Mouse (Mus musculus) kidney, postnatal 10 days (tissue): ENCODE data around the gene Auts2.
A peak's percentile ranks its signal among the peaks of the same experiment; 100 is the strongest.

ENCODE experiments used
- DNase-seq: peaks from one replicate; pipeline ENCODE4 v3.0.0; 2021; ENCODE audit warnings: mixed read lengths

Auts2 gene

GRCm38 (mm10) chr5:131779171-131779570, 764.0 kb downstream of the Auts2 start:
- no peak for DNase-seq

GRCm38 (mm10) chr5:131775672-131776071, 767.5 kb downstream of the Auts2 start:
- DNase-seq: no peak

- DNase-seq: peak; percentile 16
Measured at GRCm38 (mm10) chr5:131775222-131775621, 767.9 kb downstream of the Auts2 start.

- DNase-seq: no peak
Measured at GRCm38 (mm10) chr5:131774792-131775191, 768.4 kb downstream of the Auts2 start.

GRCm38 (mm10) chr5:131772616-131773015, 770.5 kb downstream of the Auts2 start:
- no peak for DNase-seq

GRCm38 (mm10) chr5:131769273-131769672, 773.9 kb downstream of the Auts2 start:
- DNase-seq: no peak

- DNase-seq: no peak
Measured at GRCm38 (mm10) chr5:131767699-131768264, 775.4 kb downstream of the Auts2 start.

GRCm38 (mm10) chr5:131767176-131767575, 776.0 kb downstream of the Auts2 start:
- no peak for DNase-seq

GRCm38 (mm10) chr5:131759432-131759831, 783.7 kb downstream of the Auts2 start:
- no peak for DNase-seq

GRCm38 (mm10) chr5:131750330-131750729, 792.8 kb downstream of the Auts2 start:
- DNase-seq: no peak

GRCm38 (mm10) chr5:131749211-131749610, 793.9 kb downstream of the Auts2 start:
- DNase-seq: peak; percentile 29

GRCm38 (mm10) chr5:131743069-131743468, 800.1 kb downstream of the Auts2 start:
- DNase-seq: no peak

GRCm38 (mm10) chr5:131737476-131737875, 805.7 kb downstream of the Auts2 start:
- DNase-seq: no peak

GRCm38 (mm10) chr5:131733324-131733660, 809.9 kb downstream of the Auts2 start:
- DNase-seq: peak; percentile 69

GRCm38 (mm10) chr5:131732631-131733323, 810.4 kb downstream of the Auts2 start:
- no peak for DNase-seq

GRCm38 (mm10) chr5:131729456-131729855, 813.7 kb downstream of the Auts2 start:
- DNase-seq: peak; percentile 63

- DNase-seq: no peak
Measured at GRCm38 (mm10) chr5:131727909-131728308, 815.2 kb downstream of the Auts2 start.

- no peak for DNase-seq
Measured at GRCm38 (mm10) chr5:131724508-131724907, 818.6 kb downstream of the Auts2 start.

GRCm38 (mm10) chr5:131722791-131723190, 820.4 kb downstream of the Auts2 start:
- no peak for DNase-seq

GRCm38 (mm10) chr5:131722361-131722760, 820.8 kb downstream of the Auts2 start:
- DNase-seq: peak; percentile 23

GRCm38 (mm10) chr5:131718013-131718412, 825.1 kb downstream of the Auts2 start:
- peak; percentile 24 for DNase-seq

GRCm38 (mm10) chr5:131717359-131717965, 825.7 kb downstream of the Auts2 start:
- no peak for DNase-seq

- DNase-seq: no peak
Measured at GRCm38 (mm10) chr5:131714979-131715378, 828.2 kb downstream of the Auts2 start.

- DNase-seq: no peak
Measured at GRCm38 (mm10) chr5:131712441-131712840, 830.7 kb downstream of the Auts2 start.
